Mouse (Mus musculus): Measurements from ENCODE around the gene Gm17026. TPM values are rescaled to one million over a fixed set of nuclear protein-coding genes. Genes with fewer than 3 reads are reported as not detected.
"Not testable (repeated sequence)": the region's sequence is repeated elsewhere in the genome, so short reads cannot be mapped to it uniquely, and the experiment has no call there.

Gene Gm17026
- polyA plus RNA-seq (2016; fragmentation: Nextera tagmentation; extraction: Ambion mirVana): not detected in 2 replicates

DNA sequence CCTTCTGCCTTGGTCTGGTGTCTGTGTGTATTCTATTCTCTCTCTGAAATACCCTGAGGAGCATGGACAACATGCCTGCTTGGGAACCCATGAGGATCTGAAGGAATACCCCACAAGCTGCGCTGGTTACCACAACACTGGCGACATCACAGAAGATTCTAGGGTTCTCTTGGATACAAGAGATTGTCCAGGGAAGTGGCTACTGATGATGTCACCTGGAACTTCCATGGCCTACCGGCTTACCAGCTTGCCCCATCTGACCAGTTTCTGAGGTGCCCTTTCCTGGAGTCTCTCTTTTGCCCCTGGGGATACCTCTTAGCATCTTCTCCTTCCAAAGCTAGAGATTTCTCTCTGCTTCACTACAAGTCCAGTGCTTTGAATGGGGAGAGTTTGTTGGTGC lies at the start of gene Gm17026:
Gene Gm17026 (minus strand): TSS at position 101 of the 400 bp plus-strand sequence.
- H3K36me3 ChIP-seq; H3K9ac ChIP-seq; H3K9me3 ChIP-seq; H3K4me1 ChIP-seq; H3K4me2 ChIP-seq (replicated peaks); H3K27me3 ChIP-seq (replicated peaks); H3K4me3 ChIP-seq; H3K27ac ChIP-seq; ATAC-seq (ENCODE audit: low FRiP score, low read depth): not testable (repeated sequence)
- WGBS: 100% methylated on average over 1 of the region's 3 CpGs

DNA sequence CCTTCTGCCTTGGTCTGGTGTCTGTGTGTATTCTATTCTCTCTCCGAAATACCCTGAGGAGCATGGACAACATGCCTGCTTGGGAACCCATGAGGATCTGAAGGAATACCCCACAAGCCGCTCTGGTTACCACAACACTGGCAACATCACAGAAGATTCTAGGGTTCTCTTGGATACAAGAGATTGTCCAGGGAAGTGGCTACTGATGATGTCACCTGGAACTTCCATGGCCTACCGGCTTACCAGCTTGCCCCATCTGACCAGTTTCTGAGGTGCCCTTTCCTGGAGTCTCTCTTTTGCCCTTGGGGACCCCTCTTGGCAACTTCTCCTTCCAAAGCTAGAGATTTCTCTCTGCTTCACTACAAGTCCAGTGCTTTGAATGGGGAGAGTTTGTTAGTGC lies 37.4 kb upstream of the Gm17026 start, which contains the start of gene Gm9611:
Gene Gm9611 (minus strand): TSS at position 101 of the 400 bp plus-strand sequence.
- H3K36me3 ChIP-seq; ATAC-seq (ENCODE audit: low FRiP score, low read depth); H3K9me3 ChIP-seq; H3K27me3 ChIP-seq (replicated peaks); H3K4me1 ChIP-seq; H3K9ac ChIP-seq; H3K4me2 ChIP-seq (replicated peaks); H3K27ac ChIP-seq; H3K4me3 ChIP-seq: not testable (repeated sequence)
- 88% methylated on average over 1 of the region's 3 CpGs for WGBS

- 86% methylated on average over 10 of the region's 10 CpGs for WGBS
- not testable (repeated sequence) for H3K9ac ChIP-seq; H3K36me3 ChIP-seq; H3K9me3 ChIP-seq; H3K4me2 ChIP-seq (replicated peaks); H3K27me3 ChIP-seq (replicated peaks); ATAC-seq (ENCODE audit: low FRiP score, low read depth); H3K4me3 ChIP-seq; H3K4me1 ChIP-seq; H3K27ac ChIP-seq
These were observed 42.9 kb downstream of the Gm17026 start for GRCm38 (mm10) chr14:42216766-42217537.

Small RNA genes within 50 kb of the gene (microRNA-seq; reads per million reads assigned to microRNA genes)
- gene Gm25208 (not detected), gene Gm25892 (not detected)

Other genes starting within 250 kb of the Gm17026 start
- not detected in 2 replicates for gene Gm7951, start 142.7 kb downstream of the Gm17026 start, polyA plus RNA-seq (2016; fragmentation: Nextera tagmentation; extraction: Ambion mirVana)
- gene Gm17027, start 97.4 kb downstream of the Gm17026 start, polyA plus RNA-seq (2016; fragmentation: Nextera tagmentation; extraction: Ambion mirVana): not detected in 2 replicates
- gene Gm3573, start 69.3 kb downstream of the Gm17026 start, polyA plus RNA-seq (2016; fragmentation: Nextera tagmentation; extraction: Ambion mirVana): not detected in 2 replicates
- not detected in 2 replicates for gene Gm9611, start 37.3 kb upstream of the Gm17026 start, polyA plus RNA-seq (2016; fragmentation: Nextera tagmentation; extraction: Ambion mirVana)
- not detected in 2 replicates for gene Gm7995, start 50.2 kb upstream of the Gm17026 start, polyA plus RNA-seq (2016; fragmentation: Nextera tagmentation; extraction: Ambion mirVana)
- gene Gm8005, start 179.6 kb upstream of the Gm17026 start, polyA plus RNA-seq (2016; fragmentation: Nextera tagmentation; extraction: Ambion mirVana): not detected in 2 replicates
- not detected in 2 replicates for gene Gm8011, start 203.8 kb upstream of the Gm17026 start, polyA plus RNA-seq (2016; fragmentation: Nextera tagmentation; extraction: Ambion mirVana)
- not detected in 2 replicates for gene Gm8020, start 242.3 kb upstream of the Gm17026 start, polyA plus RNA-seq (2016; fragmentation: Nextera tagmentation; extraction: Ambion mirVana)

All from neural tube, embryonic 12.5 days (tissue).